Mouse (Mus musculus) layer of hippocampus, adult 9-10 months (tissue): ENCODE measurements around the gene Gse1.

Source experiments
- DNase-seq: peaks from one replicate; pipeline ENCODE4 v3.0.0; 2022; ENCODE audit warnings: low spot score

Gene Gse1

DNA sequence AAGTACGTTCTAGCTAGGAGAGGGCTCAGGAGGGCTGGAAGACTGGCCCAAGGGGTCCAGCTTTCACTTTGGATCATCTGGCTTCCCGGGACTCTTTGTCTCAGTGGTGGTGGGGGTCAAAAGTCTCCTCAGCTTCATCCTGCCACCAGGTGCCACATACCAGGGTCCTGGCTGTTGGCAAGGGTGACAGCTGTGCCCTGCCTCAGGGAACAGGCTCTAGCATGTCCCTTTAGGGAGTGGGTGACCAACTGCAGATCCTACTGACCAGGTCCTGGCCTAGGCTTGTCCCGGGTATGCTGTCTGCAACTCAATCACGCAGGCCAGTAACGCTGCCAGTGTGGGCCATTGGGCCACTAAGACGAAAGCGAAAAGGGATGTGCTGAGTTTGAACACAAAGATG is 15.7 kb upstream of the Gse1 start:
- DNase-seq: no peak

DNA sequence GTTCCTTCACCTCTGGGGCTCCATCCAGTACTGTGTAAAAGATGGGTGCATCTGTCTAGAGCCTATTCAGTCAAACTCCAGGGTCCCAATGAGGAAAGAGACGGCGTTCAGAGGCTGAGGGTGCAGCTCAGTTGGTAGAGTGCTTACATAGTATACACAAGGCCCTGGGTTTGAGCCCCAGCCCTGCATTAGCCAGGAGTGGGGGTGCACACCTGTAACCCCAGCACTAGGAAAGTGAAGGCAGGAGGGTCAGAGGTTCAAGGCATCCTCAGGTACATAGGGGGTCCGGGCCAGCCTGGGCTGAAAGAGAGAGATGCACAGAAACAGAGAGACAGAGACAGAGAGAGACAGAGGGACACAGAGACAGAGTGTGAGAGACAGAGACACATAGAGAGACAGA is 15.0 kb upstream of the Gse1 start:
- DNase-seq: no peak

DNA sequence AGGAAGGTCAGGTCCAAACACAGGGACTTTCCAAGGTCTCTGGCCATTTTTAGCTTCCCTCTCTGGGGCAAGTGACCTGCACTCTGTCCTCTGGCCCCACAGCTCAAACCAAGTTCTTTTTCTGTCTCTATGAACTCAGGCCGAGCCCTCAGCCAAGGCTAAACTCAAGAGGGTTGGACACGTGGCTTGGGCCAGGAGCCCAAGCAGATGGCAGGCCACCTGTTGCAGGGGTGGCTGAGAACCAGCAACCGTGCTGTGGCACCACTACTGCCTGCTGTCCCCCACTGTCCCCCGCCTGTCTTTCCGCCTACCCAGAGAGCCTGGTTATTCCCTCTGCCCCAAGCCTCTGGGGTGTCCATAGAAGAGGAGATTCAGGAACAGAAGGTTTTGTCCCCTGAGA is 14.3 kb upstream of the Gse1 start:
- DNase-seq: no peak

DNA sequence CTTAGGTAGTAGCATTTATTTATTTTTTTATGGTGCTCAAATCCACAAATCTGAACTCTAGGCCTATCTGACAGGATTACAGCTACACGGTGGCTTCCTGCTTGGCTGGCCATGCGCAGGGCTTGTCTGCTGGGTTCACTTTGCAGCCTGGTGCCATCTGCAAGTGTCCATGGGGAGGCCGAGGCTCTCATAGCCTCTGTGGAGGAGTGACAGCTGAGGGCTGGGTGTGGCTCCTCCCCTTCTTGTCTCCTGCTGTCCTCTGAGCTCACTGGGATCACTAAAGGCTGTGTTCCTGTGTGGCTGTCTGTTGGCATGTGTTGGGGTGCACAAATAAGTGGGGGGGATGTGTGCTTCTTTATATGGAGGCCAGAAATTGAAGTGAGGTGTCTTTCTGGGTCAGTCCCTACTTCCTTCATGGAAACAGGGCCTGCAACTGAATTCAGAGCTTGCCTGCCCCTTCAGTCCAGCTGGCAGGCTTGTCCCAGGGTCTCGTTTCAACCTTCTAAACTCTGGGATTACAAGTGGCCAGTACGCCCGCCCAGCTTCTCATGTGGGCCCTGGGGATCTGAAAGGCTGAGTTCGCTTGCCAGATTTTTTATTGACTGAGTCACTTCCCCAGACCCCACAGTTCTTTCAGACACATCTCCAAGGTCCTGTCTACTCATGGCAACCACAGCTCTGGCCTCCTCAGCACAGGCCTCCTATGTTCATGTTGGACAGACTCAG is 12.7 kb upstream of the Gse1 start:
- no peak for DNase-seq

DNA sequence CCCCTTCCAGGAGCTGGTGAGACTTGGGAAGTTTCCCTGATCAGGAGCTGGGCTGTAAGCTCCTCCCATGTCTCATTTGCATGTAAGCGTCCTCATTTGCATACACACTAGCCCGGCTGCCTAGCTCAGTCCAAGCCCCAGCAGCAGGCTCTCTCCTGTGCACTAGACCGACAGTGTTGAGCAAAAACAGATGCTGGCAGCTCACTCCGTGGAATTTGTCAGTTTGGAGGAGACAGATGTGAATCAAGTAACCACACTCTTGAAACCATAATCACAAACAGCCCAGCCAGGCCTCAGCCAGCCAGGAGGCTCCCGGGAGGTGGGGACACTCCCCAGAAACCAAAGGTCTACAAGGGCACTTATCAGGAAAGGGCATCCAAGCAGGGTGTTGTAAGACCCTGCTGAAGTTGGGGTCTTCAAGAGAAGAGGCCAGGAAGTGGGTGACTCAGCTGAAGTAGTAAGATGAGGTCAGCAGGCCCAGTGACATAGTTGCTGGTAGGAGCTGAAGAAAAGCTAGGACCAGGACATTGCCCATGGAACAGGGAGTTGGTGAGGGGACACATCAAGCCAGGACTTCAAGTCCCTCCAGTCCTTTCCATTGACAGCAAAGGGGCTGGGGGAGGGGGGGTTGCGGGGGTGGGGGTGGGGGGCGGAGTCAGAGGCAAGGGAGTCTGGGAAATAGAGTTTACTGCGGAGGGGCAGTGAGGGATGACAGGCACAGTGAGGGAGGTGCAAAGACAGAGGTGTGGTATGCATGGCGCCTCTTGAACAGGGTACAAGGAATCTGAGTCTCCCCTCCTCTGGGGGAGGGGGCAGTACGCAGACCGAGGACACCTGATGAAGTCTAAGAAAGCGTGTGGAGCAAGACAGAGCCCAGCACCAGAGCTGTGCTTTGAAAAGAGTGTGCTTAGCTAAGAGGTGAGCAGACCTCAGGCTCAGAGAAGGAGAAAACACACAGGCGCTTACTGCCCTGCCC is 11.1 kb upstream of the Gse1 start:
- no peak for DNase-seq

DNA sequence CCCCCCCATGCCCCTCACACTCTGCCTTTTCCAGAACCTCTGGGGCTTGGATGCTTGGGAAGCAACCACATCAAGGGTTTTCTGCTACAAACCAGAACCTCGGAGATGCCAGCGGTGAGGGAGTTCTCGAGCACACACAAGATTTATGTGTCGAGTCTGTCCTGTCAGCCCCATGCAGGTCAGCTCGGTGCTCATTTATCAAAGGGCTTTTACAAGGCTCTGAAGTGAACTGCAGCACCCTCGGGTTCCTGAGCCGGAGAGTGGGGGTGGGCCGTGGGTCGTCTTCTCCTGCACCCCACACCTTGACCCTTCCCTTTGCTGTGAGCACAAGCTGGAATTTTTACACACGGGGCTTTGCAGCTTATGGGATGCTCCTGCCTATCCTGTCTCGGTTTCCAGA is 5.7 kb upstream of the Gse1 start:
- no peak for DNase-seq

DNA sequence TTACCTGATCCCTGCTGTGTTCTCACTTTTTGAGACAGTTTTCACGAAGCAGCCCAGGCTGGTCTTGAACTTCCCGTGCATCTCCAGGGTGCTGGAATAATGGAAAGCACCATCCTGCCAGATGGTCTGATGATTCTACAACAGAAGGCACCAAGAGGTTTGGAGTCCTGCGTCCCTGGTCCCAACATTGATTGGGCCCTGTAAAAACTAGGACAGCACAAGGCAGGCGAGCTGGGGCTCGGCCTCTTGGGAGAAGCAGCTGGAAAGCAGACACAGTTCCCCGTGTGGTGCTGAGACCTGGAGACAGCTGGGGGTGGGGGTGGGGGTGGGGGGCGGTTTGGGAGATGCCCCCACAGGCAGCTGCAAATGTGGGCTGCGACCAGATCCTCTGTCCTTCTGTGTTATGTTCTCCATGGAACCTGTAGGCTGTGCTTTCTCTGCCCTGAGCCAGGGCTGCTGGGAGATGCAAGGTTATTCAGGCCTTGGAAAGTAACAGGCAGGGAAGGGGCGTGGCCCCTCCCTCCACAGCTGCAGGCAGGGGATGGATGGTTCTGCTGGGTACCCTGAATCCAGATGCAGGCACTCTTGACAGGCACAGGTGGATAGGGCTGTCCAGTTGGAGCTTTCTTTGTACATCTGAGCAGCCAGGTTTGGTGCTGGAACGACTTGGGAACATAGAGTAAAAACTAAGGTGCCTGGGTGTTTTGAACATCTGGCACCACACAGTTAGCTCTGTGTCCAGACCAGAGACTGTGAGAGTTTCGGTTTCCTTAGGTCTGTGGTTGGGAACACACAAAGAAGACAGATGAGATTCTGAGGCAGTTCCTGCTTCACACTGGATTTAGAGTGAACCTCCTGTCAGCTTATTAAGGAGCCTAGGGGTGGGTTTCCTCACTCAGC is 3.5 kb upstream of the Gse1 start:
- DNase-seq: no peak

DNA sequence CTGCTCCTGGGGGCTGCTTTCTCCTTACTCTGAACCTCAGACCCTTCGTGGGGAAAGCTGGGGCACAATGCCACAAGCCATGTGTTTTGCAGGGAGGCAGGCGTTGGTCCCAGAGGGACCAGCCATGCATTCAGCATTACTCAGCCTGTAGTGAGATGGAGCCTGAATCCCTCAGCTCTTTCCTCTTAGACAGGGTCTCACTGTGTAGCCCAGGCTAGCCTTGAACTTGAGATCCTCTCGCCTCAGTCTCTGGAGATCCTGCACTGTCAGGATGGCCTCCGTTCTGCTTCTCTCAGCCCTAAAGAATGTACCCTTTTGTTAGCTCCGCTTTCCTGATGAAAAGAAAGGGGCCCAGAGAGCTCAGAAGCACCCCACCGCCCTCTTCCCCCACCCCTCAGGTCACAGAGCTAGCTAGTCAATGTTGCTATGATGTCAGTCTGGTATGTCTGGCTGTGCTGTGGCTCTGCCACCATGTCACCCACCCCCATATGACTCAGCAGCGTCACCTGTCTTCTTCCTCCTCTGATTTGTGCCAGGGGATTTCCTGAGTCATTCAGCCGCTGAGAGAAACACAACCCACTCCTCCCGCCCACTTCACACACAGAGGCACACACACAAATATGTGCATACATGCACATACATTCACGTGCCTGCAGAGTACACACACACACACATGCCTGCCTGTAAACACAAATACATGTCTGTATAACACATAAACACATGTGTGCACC is 2.7 kb upstream of the Gse1 start:
- no peak for DNase-seq

DNA sequence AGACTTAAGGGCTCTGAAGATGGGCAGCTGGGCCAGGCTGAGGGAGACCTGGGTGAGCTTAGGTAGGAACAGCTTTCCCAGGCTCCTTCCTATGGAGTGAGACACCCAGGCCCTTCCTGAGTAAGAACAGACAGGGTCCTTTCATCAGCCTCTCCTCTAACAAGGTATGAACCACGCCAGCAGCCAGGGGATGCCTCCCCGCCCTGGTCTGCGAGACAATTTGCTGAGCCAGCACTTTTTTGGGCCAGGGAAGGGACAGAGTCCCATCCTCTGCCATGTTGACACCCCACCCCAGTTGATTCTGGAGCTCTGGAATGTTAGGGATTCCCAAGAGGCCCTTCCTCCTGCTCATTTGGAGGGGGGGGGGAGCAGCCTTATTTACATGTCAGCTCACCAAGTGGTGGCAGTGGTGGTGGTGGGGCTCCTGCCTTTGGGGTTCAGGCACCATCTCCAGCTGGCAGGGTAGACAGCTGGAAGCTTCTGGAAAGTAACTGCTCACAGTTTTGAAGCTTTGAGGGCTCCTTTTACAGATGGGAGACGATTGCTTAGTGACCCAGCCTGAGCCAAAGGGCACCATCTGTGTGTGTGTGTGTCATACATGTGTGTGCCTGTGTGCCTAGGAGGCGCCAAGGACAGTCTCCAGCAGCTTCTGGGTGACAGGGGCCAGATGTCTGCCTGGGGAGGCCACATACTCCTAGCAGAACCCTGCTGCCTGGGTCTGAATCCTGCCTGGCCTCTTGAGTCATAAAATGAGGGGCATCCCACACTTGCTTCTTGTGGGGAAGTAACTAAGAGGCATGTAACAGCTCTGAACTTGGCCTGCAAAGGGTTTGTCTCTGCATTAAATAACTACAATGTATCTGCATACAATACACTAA is 1.3 kb upstream of the Gse1 start:
- no peak for DNase-seq

DNA sequence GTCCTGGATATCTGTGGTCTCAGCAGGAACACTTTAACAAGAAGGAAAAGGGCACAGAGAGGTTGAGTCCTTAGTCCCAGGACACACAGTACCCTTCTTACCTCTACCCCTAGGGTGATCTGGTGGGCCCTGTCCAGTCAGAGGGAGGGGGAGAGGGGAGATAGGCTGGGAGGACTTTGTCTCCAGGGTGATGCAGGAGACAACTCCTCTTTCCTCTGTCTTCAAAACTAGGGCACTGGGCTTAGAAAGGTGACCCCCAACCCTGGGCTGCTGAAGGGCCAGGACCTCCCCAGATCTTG is 729 bp upstream of the Gse1 start:
- no peak for DNase-seq

DNA sequence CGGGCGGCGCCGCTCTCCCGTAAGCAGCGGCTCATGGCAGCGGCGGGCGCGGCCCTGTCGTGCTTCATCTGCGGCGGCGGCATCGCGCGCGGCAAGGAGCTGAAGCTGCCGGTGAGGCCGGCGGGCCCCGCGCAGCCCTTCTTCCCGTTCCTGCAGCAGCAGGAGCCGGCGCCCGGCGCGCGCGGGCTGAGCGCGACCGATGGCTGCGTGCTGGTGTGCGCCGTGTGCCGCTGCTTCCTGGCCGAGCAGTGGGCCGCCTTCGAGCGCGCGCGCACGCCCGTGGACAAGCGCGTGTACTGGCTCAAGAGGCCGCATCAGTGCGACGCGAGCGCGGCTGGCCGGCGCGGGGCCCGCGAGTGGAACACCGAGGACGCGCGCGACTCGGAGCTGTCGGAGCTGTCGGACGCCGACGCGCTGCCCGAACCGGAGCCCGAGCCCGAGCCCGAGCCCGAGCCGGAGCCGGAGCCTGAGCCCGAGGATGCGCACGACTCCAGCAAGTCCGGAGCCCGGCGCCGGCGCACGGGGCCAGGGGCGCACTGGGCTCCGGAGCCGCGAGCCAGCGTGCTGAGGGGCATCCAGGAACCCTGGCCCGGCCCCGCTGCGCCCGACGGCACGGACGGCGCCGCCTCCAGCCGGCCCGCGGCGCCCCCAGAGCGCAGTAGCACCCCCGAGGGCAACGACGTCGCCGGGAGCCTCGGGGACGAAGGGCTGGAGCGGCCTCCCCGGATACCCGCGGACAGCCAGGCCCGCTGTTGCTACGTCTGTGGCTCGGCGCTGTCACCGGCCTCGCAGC is 721 bp downstream of the Gse1 start:
- DNase-seq: no peak

DNA sequence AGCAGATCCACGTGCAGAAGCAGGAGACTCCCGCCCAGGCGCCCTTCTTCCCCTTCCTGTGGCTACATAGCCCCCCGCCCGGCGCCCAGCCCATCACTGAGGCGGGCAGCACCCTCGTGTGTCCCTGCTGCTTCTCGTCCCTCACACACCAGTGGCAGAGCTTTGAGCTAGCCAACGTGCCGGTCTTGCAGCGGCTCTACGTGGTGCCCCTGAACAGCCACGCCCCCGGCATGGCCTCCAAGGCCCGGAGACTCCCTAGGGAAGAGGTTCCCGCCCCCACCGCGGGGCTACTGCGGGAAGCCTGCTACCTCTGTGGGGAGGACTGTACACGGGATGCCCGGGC is 1.3 kb downstream of the Gse1 start:
- DNase-seq: no peak

DNA sequence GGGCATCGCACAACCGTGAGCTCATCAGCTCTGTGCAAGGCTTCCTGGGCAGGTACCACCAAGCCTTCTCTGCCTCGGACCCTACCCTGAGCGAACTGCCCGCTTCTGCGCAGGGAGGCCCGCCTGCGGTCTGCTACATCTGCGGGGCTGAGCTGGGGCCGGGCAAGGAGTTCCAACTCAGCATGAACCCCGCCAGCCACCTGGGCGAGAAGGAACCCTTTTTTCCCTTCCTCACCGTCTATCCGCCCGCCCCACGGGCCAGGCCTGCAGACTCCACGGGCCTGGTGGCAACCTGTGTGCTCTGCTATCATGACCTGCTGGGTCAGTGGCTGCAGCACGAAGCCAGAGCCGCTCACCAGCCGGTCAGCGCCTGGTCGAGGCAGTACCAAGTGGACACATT is 1.8 kb downstream of the Gse1 start:
- DNase-seq: no peak

DNA sequence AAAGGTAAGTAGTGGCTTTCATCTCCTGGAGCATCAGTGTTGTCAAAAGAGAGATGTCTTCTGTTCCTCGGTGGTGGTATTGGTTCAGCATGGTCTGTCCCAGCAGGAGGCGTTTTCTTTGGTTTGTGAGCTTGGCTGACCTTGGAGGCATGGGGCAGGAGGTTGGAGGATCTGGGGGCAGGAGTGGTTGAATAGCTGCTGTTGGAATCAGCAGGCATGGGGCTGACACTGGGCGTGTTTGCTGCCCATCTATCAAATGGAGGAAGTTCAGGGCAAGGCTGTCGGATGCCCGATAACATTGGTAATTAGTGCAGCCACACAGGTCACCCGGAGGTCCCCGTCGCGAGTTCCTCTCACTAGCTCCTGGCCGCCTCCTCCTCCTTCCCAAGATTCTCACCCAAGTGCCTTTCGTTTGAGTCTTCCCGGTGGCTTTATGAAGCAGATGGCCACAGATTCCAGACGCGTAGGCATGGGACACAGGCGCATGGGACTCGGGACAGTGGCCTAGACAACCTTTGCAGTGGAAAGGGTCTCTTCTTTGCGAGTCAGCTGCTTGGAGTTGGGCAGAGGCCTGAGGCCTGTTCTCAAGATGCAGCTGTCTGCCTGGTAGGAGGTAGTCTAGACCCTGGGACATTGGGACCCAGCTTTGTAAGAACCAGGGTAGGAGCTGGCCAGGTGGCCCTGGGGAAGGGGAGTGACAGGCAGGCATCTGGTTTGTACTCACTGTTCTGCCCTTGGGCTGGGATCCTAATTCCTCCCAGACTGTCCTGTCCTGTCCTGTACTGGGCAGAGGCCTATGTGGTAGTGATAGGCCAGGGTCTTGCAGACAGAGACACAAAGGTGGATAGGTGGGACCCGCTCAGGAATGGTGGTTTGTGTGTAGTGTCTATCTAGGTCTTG is 2.7 kb downstream of the Gse1 start:
- no peak for DNase-seq

DNA sequence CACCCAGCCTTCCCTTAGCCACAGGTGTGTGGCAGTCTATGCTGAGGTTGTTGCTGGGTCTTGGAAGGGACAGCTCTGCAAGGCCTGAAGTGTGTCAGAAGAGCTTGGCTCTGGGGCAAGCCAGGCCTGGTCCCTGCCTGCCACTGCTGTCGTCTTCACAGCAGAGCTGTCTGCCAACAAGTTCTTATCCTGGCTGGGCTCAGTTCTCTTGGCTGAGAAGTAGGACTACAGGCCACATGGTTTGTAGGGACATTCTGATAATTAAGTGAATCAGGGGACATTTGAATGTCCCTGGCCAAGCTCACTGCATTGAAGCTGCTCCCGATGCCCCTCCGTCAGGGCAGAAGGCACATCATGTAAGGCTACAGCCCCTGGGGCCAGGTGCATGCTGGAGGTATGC is 3.6 kb downstream of the Gse1 start:
- no peak for DNase-seq

DNA sequence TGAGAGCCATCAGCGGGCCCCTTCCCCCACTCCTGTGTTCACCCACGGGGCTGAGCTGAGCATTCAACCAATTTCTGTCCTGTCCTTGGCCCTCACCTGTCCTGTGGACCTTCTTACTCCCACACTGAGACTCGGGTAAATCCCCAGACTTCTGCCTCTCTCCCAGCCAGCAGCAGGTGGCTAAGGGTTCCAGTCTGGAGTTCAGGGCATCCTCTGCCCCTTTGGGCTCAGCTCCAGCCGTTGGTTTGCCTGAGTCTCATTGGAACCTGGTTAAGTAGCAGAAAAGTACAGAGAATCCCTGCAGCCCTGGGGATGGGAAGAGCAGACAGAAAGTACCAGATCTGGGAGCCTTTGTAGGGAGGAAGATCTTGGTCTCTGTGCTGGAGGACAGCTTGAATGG is 4.1 kb downstream of the Gse1 start:
- DNase-seq: no peak

DNA sequence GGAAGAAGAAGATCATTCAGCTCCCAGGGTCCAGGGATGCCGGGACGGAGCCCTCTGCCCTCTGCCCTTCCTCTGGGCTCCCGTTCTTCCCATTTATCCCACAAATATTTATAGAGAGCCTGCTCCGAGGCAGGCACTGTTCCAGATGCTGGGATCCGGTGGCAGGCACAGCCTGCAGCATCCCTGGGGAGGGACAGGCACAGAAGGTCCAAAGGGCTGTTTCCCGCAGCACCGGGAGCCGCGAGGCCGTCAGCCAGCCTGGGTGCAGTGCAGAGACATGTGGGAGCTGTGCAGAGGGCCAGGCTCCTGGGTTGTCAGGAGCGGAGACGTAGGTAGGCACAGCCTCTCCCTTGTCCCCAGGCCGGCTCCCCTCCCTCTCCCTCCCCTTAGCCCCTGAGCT is 4.7 kb downstream of the Gse1 start:
- no peak for DNase-seq

DNA sequence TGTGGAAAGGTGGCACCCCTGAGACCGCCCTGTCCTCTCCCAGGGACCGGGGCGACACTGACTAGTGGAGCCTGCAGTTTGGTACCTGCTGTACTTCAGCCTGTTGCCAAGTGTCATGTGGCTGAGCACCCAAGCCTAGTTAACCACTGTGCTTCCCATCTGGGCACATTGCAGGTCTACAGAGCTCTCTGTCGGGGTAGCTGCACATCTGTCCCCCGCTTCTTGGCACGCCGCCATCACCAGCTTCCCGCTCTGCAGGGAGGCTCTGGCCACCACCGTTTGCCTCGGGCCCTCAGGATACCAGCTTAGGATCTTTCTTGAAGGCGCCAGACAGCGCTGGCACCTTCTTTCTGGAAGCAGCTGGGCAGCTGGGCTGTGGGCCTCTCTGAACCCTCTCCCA is 6.2 kb downstream of the Gse1 start:
- no peak for DNase-seq

DNA sequence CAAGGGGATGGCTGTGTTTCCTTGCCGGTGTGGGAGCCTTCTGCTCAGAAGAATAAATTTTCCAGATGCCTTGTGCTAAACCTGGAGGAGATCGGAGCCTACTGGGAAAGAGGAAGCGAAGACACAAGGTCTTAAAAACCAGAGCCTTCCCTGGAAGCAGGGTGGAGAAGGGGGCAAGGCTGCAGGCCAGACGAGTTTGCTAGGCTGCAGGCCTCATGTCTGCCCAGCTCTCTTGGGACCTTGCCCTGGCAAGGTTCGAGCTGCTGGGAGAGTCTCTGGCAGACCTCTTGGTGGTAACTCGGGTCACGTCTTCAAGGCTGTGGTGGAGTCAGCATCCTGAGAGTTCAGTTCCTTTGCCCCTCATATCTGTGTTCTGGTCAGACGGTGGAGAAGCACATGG is 6.6 kb downstream of the Gse1 start:
- DNase-seq: no peak
